In the genomic region with DNA sequence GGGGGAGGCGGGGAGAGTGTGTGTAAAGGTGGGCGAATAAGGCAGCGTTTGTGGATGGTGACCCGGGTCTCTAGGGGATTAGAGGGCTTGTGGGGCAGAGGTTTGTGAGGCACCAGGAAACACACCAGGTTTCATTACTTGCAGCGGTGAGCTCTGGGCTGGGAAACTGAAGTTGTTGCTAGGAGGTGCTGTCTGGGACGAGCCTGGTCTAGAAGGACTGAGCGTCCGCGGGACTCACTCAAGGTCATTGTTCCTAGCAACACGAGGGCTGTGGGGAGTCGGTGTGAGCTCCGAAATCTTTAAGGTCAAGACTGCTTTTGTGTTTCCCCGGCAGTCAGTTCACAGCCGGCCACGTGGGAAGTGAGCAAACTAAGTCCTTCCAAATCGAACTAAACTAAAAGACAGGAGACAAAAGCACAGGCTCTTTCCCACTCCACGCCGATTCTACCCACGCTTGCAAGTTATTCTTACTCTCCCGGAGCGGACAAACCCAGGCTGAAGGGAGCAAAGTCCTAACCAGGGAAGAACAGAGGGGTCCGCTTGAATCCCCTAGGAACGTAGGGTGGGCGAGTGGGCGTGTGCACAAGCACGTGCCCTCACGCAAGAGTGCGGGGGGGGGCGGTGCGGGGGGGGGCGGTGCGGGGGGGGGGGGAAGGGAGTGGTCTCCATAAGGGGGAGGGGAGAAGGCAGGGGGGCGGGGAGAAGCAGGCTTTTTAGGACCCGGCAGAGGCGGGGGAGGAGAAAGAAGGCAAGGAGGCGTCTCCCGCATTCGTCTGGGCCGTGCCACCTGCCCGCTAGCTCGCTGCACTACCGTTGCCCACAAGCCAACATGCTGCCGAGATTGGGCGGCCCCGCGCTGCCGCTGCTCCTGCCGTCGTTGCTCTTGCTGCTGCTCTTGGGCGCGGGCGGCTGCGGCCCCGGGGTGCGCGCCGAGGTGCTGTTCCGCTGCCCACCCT, we compare ENCODE assay signal across 7 mouse cellular contexts. TPM values are rescaled to one million over a fixed set of nuclear protein-coding genes. Genes with fewer than 3 reads are reported as not detected.
DNase-seq lines count a peak whose midpoint lies in the region; ATAC-seq and TF ChIP-seq lines count a peak whose summit lies in the region.

A gene (plus strand): TSS at position 753 of the 956 bp plus-strand sequence.

- TF ChIP-seq POLR2A in ES-Bruce4 (IDR thresholded peaks at IDR 0.05; ENCODE audit: insufficient read depth, low read length): peak; percentile 87

- H3K4me2 ChIP-seq in embryonic facial prominence, embryonic 15.5 days (replicated peaks): peak within 1 kb of the TSS; percentile 97
- peak within 1 kb of the TSS; percentile 90 for H3K4me2 ChIP-seq in intestine, postnatal 0 days (replicated peaks; ENCODE audit: low read depth)
- H3K4me2 ChIP-seq in limb, embryonic 11.5 days (ENCODE audit: low read depth, severe bottlenecking): peak within 1 kb of the TSS; percentile 98

- ATAC-seq in Patski: peak; percentile 55
- ATAC-seq in embryonic facial prominence, embryonic 15.5 days (ENCODE audit: insufficient number of reproducible peaks, low FRiP score, low TSS enrichment, low read depth): peak; percentile 84
- peak; percentile 22; the same call in 1 of the 2 replicates for ATAC-seq in intestine, postnatal 0 days
- ATAC-seq in limb, embryonic 11.5 days (ENCODE audit: insufficient number of reproducible peaks, low FRiP score, low TSS enrichment, low read depth): peak; percentile 73

- CTCF ChIA-PET in Patski (lab: Charles Lee): interaction anchor here (1.0 to 2.8 kb wide), 3 partner anchors 34 to 105 kb away, joined by 3 to 12 read pairs (median 3); no protein-coding TSS in a partner anchor

- in situ Hi-C loops in Patski (cut with MboI; ENCODE audit: low pct_unique_long_range_greater_than_20kb): no loop called here

- peak within 1 kb of the TSS; percentile 81 for H3K27ac ChIP-seq in ES-Bruce4 (ENCODE audit: insufficient read depth, low read length)
- H3K27ac ChIP-seq in embryonic facial prominence, embryonic 15.5 days (replicated peaks): peak within 1 kb of the TSS; percentile 74
- H3K27ac ChIP-seq in intestine, postnatal 0 days (ENCODE audit: low read depth, low read length): no peak within 1 kb of the TSS
- peak within 1 kb of the TSS; percentile 55; the same call in 1 of the 2 replicates for H3K27ac ChIP-seq in limb, embryonic 11.5 days (replicated peaks; ENCODE audit: low read depth, low read length)

- peaks cover 3% of the 10 kb centered on the region; the same call in 1 of the 2 replicates for H3K36me3 ChIP-seq in ES-Bruce4 (ENCODE audit: control insufficient read depth, insufficient read depth, low read length, poor library complexity, severe bottlenecking)
- H3K36me3 ChIP-seq in embryonic facial prominence, embryonic 15.5 days: no peaks in the 10 kb centered on the region
- H3K36me3 ChIP-seq in intestine, postnatal 0 days (ENCODE audit: control insufficient read depth, insufficient read depth): no peaks in the 10 kb centered on the region
- H3K36me3 ChIP-seq in limb, embryonic 11.5 days (ENCODE audit: control insufficient read depth, insufficient read depth, low read length): no peaks in the 10 kb centered on the region

- TF ChIP-seq CTCF in ES-Bruce4 (IDR thresholded peaks at IDR 0.05; ENCODE audit: low read depth, low read length) (no peak), Patski (IDR thresholded peaks at IDR 0.05) (no peak)
- no peak for TF ChIP-seq CTCF in intestine, postnatal 0 days (IDR thresholded peaks at IDR 0.05; ENCODE audit: low read depth)

- 2% methylated on average over 47 of the region's 58 CpGs for WGBS in embryonic facial prominence, embryonic 15.5 days
- 6% methylated on average over 38 of the region's 58 CpGs for WGBS in intestine, postnatal 0 days
- WGBS in limb, embryonic 11.5 days: 1% methylated on average over 45 of the region's 58 CpGs

- no peaks in the 10 kb centered on the region for H3K9me3 ChIP-seq in ES-Bruce4 (replicated peaks; ENCODE audit: control insufficient read depth, insufficient read depth, low read length, poor library complexity, severe bottlenecking)
- H3K9me3 ChIP-seq in embryonic facial prominence, embryonic 15.5 days (replicated peaks): no peaks in the 10 kb centered on the region
- no peaks in the 10 kb centered on the region for H3K9me3 ChIP-seq in intestine, postnatal 0 days (ENCODE audit: control insufficient read depth)
- H3K9me3 ChIP-seq in limb, embryonic 11.5 days (ENCODE audit: control insufficient read depth, low read length): no peaks in the 10 kb centered on the region

- H3K27me3 ChIP-seq in ES-Bruce4 (ENCODE audit: control insufficient read depth, insufficient read depth, low read length, poor library complexity, severe bottlenecking) (no peaks in the 10 kb centered on the region), Patski (no peaks in the 10 kb centered on the region)
- no peaks in the 10 kb centered on the region for H3K27me3 ChIP-seq in embryonic facial prominence, embryonic 15.5 days
- H3K27me3 ChIP-seq in intestine, postnatal 0 days (replicated peaks; ENCODE audit: control insufficient read depth, insufficient read depth, low read length): peaks cover 22% of the 10 kb centered on the region; the same call in 1 of the 2 replicates
- H3K27me3 ChIP-seq in limb, embryonic 11.5 days (ENCODE audit: control insufficient read depth, insufficient read depth, low read length): no peaks in the 10 kb centered on the region

- POLR2A ChIA-PET in Patski (lab: Charles Lee): interaction anchor here (1.2 to 2.1 kb wide), 5 partner anchors 20 to 84 kb away, joined by 3 to 8 read pairs (median 6); no protein-coding TSS in a partner anchor

- DNase-seq in Patski (ENCODE audit: low read depth, low spot score): no peak
- peak; percentile 81 for DNase-seq in limb, embryonic 11.5 days (ENCODE audit: low spot score)
- DNase-seq in neural tube, embryonic 10.5 days (ENCODE audit: extremely low spot score, low spot score): peak; percentile 81
- DNase-seq in yolk sac, embryonic 10.5 days (ENCODE audit: low spot score): peak; percentile 53

- peaks cover 13% of the 10 kb centered on the region for H3K4me1 ChIP-seq in ES-Bruce4 (ENCODE audit: control insufficient read depth, insufficient read depth, low read length)
- peaks cover 39% of the 10 kb centered on the region for H3K4me1 ChIP-seq in embryonic facial prominence, embryonic 15.5 days
- no peaks in the 10 kb centered on the region for H3K4me1 ChIP-seq in intestine, postnatal 0 days (replicated peaks; ENCODE audit: control insufficient read depth, insufficient read depth, low read length)
- peaks cover 13% of the 10 kb centered on the region for H3K4me1 ChIP-seq in limb, embryonic 11.5 days (ENCODE audit: control insufficient read depth, insufficient read depth, low read length)

- no peak for TF ChIP-seq EP300 in ES-Bruce4 (IDR thresholded peaks at IDR 0.05; ENCODE audit: insufficient read depth, low read depth, low read length)

- H3K4me3 ChIP-seq in ES-Bruce4 (ENCODE audit: low read depth, low read length): peak within 1 kb of the TSS; percentile 73
- peak within 1 kb of the TSS; percentile 72 for H3K4me3 ChIP-seq in embryonic facial prominence, embryonic 15.5 days (replicated peaks)
- peak within 1 kb of the TSS; percentile 47 for H3K4me3 ChIP-seq in intestine, postnatal 0 days (ENCODE audit: low read depth, low read length)
- H3K4me3 ChIP-seq in limb, embryonic 11.5 days (ENCODE audit: low read depth, low read length): peak within 1 kb of the TSS; percentile 79

- peak within 1 kb of the TSS; percentile 69 for H3K9ac ChIP-seq in ES-Bruce4 (ENCODE audit: low read depth, poor library complexity, severe bottlenecking)
- H3K9ac ChIP-seq in embryonic facial prominence, embryonic 15.5 days: peak within 1 kb of the TSS; percentile 69
- peak within 1 kb of the TSS; percentile 31 for H3K9ac ChIP-seq in intestine, postnatal 0 days (ENCODE audit: low read depth, low read length)
- H3K9ac ChIP-seq in limb, embryonic 11.5 days (ENCODE audit: low read length): peak within 1 kb of the TSS; percentile 83

RNA-seq across cellular contexts. Expression of the gene that starts here (rescaled TPM):
- polyA plus RNA-seq in ES-Bruce4 (2011; ENCODE audit: insufficient read depth, insufficient read length, low read depth, missing spikeins) (537 and 588 TPM in 2 replicates), Patski (2021) (1,427 TPM)
- 728 and 790 TPM in 2 replicates for polyA plus RNA-seq in embryonic facial prominence, embryonic 15.5 days (2015; fragmentation: Nextera tagmentation; extraction: Ambion mirVana)
- polyA plus RNA-seq in intestine, postnatal 0 days (2015; fragmentation: Nextera tagmentation; extraction: Ambion mirVana): 75.6 and 94.0 TPM in 2 replicates
- polyA plus RNA-seq in limb, embryonic 11.5 days (2014; fragmentation: Nextera tagmentation; extraction: Ambion mirVana): 262 and 290 TPM in 2 replicates

Comparison
In these comparisons a context has a peak if more than half of its experiments do, and no peak if none do; other contexts are left out.
1. H3K9ac ChIP-seq: peak in every context shown above with its lines; median percentile 83 in limb, embryonic 11.5 days; 69 in ES-Bruce4; 69 in embryonic facial prominence, embryonic 15.5 days; 31 in intestine, postnatal 0 days.
2. ATAC-seq: peak in every context shown above with its lines; median percentile 84 in embryonic facial prominence, embryonic 15.5 days; 73 in limb, embryonic 11.5 days; 55 in Patski; 22 in intestine, postnatal 0 days.